25 mouse cellular contexts compared by ENCODE assay signal in the genomic region with DNA sequence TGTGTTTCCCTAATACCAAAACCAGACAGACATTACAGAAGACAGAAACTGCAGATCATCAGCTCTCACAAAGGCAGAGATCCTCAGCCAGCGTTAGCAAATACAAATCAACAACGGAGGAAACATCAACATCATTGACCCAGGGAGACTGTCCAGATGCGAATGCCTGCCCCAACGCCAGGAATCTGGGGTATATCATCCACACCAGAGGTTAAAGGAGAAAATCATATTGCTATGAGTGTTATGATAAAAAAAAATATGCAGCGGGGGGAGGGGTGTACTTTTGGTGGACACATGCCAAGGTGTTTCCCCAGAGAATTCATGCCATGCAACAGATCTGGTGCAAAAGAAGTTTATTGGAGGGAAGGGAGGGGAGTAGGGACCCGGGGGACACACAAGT. TPM values are rescaled to one million over a fixed set of nuclear protein-coding genes. Genes with fewer than 3 reads are reported as not detected.
A peak's percentile ranks its signal among the peaks of the same experiment; 100 is the strongest.
DNase-seq lines count a peak whose midpoint lies in the region; ATAC-seq and TF ChIP-seq lines count a peak whose summit lies in the region.
"Had no signal": no experiment of that assay in that cellular context is flagged by ENCODE, and none has a peak within 500 bp of the region (broad histone marks: within the 10 kb centered on the region; RNA-seq: fewer than 3 reads in every experiment).

No protein-coding gene starts in this region.

- H3K27ac ChIP-seq in hindbrain, embryonic 13.5 days = no peak overlapping the region
- H3K27ac ChIP-seq in hindbrain, embryonic 12.5 days = no peak overlapping the region
- H3K27ac ChIP-seq in lung, embryonic 16.5 days (ENCODE audit: low read length) = no peak overlapping the region
- H3K27ac ChIP-seq: embryonic facial prominence, embryonic 13.5 days; embryonic facial prominence, embryonic 15.5 days; forebrain, embryonic 10.5 days; forebrain, embryonic 12.5 days had no signal

- H3K9ac ChIP-seq in hindbrain, embryonic 13.5 days = 0 out of 2 replicates have a peak overlapping the region, but pooled peaks have one; percentile 13
- H3K9ac ChIP-seq in hindbrain, embryonic 12.5 days = no peak overlapping the region
- no peak overlapping the region for H3K9ac ChIP-seq in lung, embryonic 16.5 days (ENCODE audit: low read length)
- H3K9ac ChIP-seq: embryonic facial prominence, embryonic 13.5 days; embryonic facial prominence, embryonic 15.5 days; forebrain, embryonic 12.5 days had no signal

- no peaks in the 10 kb centered on the region for H3K9me3 ChIP-seq in hindbrain, embryonic 13.5 days
- H3K9me3 ChIP-seq in hindbrain, embryonic 12.5 days (replicated peaks) = no peaks in the 10 kb centered on the region
- H3K9me3 ChIP-seq in lung, embryonic 16.5 days (ENCODE audit: control insufficient read depth, low read length) = no peaks in the 10 kb centered on the region
- H3K9me3 ChIP-seq: embryonic facial prominence, embryonic 13.5 days; embryonic facial prominence, embryonic 15.5 days; forebrain, embryonic 10.5 days; forebrain, embryonic 12.5 days; G1E had no signal

- 79% methylated on average over 6 of the region's 6 CpGs for WGBS in hindbrain, embryonic 13.5 days
- WGBS in hindbrain, embryonic 12.5 days = 85% methylated on average over 6 of the region's 6 CpGs
- WGBS in lung, embryonic 16.5 days = 37% methylated on average over 6 of the region's 6 CpGs
- WGBS in lung, adult 2 months = 58% methylated on average over 6 of the region's 6 CpGs

- no peak overlapping the region for H3K4me3 ChIP-seq in hindbrain, embryonic 13.5 days
- H3K4me3 ChIP-seq in hindbrain, embryonic 12.5 days = no peak overlapping the region
- H3K4me3 ChIP-seq in lung, embryonic 16.5 days (ENCODE audit: low read length) = no peak overlapping the region
- no peak overlapping the region for H3K4me3 ChIP-seq in lung, adult 2 months (replicated peaks; ENCODE audit: extremely low read depth, low read depth, low read length)
- H3K4me3 ChIP-seq: embryonic facial prominence, embryonic 13.5 days; embryonic facial prominence, embryonic 15.5 days; erythroblast, embryonic 14.5 days; forebrain, embryonic 10.5 days; forebrain, embryonic 12.5 days had no signal

- TF ChIP-seq CTCF in lung, adult 2 months (IDR thresholded peaks at IDR 0.05; ENCODE audit: insufficient read depth, low read length) = no peak

- TF ChIP-seq POLR2A in lung, adult 2 months (IDR thresholded peaks at IDR 0.05; ENCODE audit: borderline replicate concordance, extremely low read depth, low read depth, low read length) = no peak

- ATAC-seq in hindbrain, embryonic 13.5 days (ENCODE audit: low FRiP score) = no peak
- no peak for ATAC-seq in hindbrain, embryonic 12.5 days (ENCODE audit: low FRiP score)
- ATAC-seq in lung, embryonic 16.5 days (ENCODE audit: low read depth) = peak; percentile 30; the same call in 1 of the 2 replicates
- ATAC-seq: CD4-positive, CD25-positive, alpha-beta regulatory T cell, adult 4 months; forebrain, embryonic 14.5 days; forebrain, embryonic 16.5 days had no signal

- peaks cover 9% of the 10 kb centered on the region for H3K4me1 ChIP-seq in hindbrain, embryonic 13.5 days (replicated peaks)
- H3K4me1 ChIP-seq in hindbrain, embryonic 12.5 days = peaks cover 8% of the 10 kb centered on the region
- peaks cover 9% of the 10 kb centered on the region for H3K4me1 ChIP-seq in lung, embryonic 16.5 days (replicated peaks; ENCODE audit: control insufficient read depth, insufficient read depth, low read length)
- peaks cover 5% of the 10 kb centered on the region; the same call in 1 of the 2 replicates for H3K4me1 ChIP-seq in lung, adult 2 months (ENCODE audit: control insufficient read depth, insufficient read depth, low read length)

- no peak overlapping the region for H3K4me2 ChIP-seq in hindbrain, embryonic 13.5 days
- H3K4me2 ChIP-seq in hindbrain, embryonic 12.5 days (replicated peaks) = no peak overlapping the region
- H3K4me2 ChIP-seq in lung, embryonic 16.5 days (ENCODE audit: low read depth, low read length) = no peak overlapping the region
- H3K4me2 ChIP-seq: embryonic facial prominence, embryonic 13.5 days; embryonic facial prominence, embryonic 15.5 days; forebrain, embryonic 12.5 days had no signal

- H3K36me3 ChIP-seq in hindbrain, embryonic 13.5 days = peaks cover 16% of the 10 kb centered on the region
- H3K36me3 ChIP-seq in hindbrain, embryonic 12.5 days = 0 out of 2 replicates have a peak, but pooled peaks cover 5% of the 10 kb centered on the region
- H3K36me3 ChIP-seq in lung, embryonic 16.5 days (ENCODE audit: control insufficient read depth, insufficient read depth, low read length) = peaks cover under 1% of the 10 kb centered on the region; the same call in 1 of the 2 replicates
- H3K36me3 ChIP-seq: forebrain, embryonic 10.5 days had no signal

- DNase-seq in lung, adult 2 months = no peak
- peak; percentile 57 for DNase-seq in lung, postnatal 10 days
- DNase-seq in lung, postnatal 14 days = no peak
- DNase-seq: adrenal gland, adult 2 months; adrenal gland, postnatal 10 days; adrenal gland, postnatal 25 days; B cell, adult 2 months; cerebellum, adult 11 months; cerebellum, adult 18-20 months; cerebellum, adult 8-10 months; cerebellum, postnatal 14 days; cerebellum, postnatal 36 days; embryo, embryonic 11 days had no signal

- no peaks in the 10 kb centered on the region for H3K27me3 ChIP-seq in hindbrain, embryonic 13.5 days
- H3K27me3 ChIP-seq in hindbrain, embryonic 12.5 days = no peaks in the 10 kb centered on the region
- H3K27me3 ChIP-seq in lung, embryonic 16.5 days (ENCODE audit: control insufficient read depth, insufficient read depth, low read depth, low read length) = no peaks in the 10 kb centered on the region
- H3K27me3 ChIP-seq: embryonic facial prominence, embryonic 13.5 days; embryonic facial prominence, embryonic 15.5 days; forebrain, embryonic 12.5 days had no signal

RNA-seq across cellular contexts. Expression of gene D10Jhu81e, which starts 12.7 kb away (rescaled TPM):
- 20.3 and 21.8 TPM in 2 replicates for polyA plus RNA-seq in hindbrain, embryonic 13.5 days (2015; fragmentation: Nextera tagmentation; extraction: Ambion mirVana)
- 20.1 and 24.4 TPM in 2 replicates for polyA plus RNA-seq in hindbrain, embryonic 12.5 days (2016; fragmentation: Nextera tagmentation; extraction: Ambion mirVana)
- 35.8 and 36.5 TPM in 2 replicates for polyA plus RNA-seq in lung, embryonic 16.5 days (2015; fragmentation: Nextera tagmentation; extraction: Ambion mirVana)
- polyA plus RNA-seq in lung, adult 2 months (2012; rRNA removed) = 105 and 113 TPM in 2 replicates

RNA-seq across cellular contexts. Expression of gene Pwp2, which starts 28.0 kb away (rescaled TPM):
- polyA plus RNA-seq in hindbrain, embryonic 13.5 days (2015; fragmentation: Nextera tagmentation; extraction: Ambion mirVana) = 15.5 and 17.3 TPM in 2 replicates
- polyA plus RNA-seq in hindbrain, embryonic 12.5 days (2016; fragmentation: Nextera tagmentation; extraction: Ambion mirVana) = 20.9 and 21.2 TPM in 2 replicates
- polyA plus RNA-seq in lung, embryonic 16.5 days (2015; fragmentation: Nextera tagmentation; extraction: Ambion mirVana) = 16.5 and 17.0 TPM in 2 replicates
- polyA plus RNA-seq in lung, adult 2 months (2012; rRNA removed) = 6.7 and 8.7 TPM in 2 replicates
